Mouse (Mus musculus): Measurements from ENCODE around the gene Cttnbp2. TPM values are rescaled to one million over a fixed set of nuclear protein-coding genes. Genes with fewer than 3 reads are reported as not detected.

Gene Cttnbp2
- polyA plus RNA-seq, 1 experiment from 2014 or later: 10.5 TPM

DNA sequence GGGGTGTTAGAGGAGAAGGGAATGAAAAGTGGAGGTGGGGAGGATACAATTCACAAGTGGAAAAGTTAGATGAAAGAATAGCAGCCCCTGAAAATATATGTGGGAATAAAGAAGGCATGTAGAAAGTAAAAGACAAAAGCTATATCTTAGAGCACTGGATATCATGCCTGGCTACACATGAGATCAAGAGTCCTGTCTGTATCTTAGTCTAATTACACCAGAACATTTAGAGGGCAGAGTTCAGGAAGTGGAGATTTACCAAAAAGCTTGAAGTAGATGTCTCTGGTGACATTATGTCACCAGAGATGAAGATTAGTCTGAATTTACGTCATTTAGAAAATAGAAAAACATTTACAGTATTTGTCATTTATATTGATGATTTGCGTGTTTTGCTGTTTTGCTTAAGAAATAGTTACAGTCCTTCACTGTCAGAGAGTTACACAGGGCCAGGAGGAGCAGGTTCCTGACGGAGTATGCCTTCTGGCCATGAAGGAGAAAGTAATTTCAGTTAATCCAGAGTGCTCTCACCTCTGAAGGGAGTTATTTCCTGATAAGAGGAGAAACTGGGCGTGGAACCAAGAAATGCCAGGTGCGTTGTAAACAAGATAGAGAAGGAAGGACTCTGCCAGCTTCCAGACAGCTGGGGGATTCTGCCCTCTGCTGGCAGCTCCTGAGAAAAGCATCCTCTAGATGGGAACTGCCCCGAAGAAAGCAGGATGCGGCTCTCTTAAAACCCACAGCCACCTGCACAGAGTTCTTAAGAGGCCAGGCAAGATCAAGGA is 142.0 kb downstream of the Cttnbp2 start:
- no peaks in the 10 kb centered on the region for H3K36me3 ChIP-seq
- WGBS: 28% methylated on average over 7 of the region's 7 CpGs
- no peak overlapping the region for H3K27ac ChIP-seq (ENCODE audit: poor library complexity, severe bottlenecking)
- peak; percentile 11; the same call in 1 of the 2 replicates for ATAC-seq (ENCODE audit: insufficient number of reproducible peaks, low FRiP score)
- H3K27me3 ChIP-seq (replicated peaks): no peaks in the 10 kb centered on the region
- no peak overlapping the region for H3K9ac ChIP-seq
- no peaks in the 10 kb centered on the region for H3K9me3 ChIP-seq (replicated peaks)
- H3K4me3 ChIP-seq: no peak overlapping the region
- H3K4me2 ChIP-seq: 0 out of 2 replicates have a peak overlapping the region, but pooled peaks have one; percentile 16
- 0 out of 2 replicates have a peak, but pooled peaks cover 4% of the 10 kb centered on the region for H3K4me1 ChIP-seq (replicated peaks)

GRCm38 (mm10) chr6:18369723-18370122 is 144.9 kb downstream of the Cttnbp2 start:
- 0 out of 2 replicates have a peak, but pooled peaks cover 4% of the 10 kb centered on the region for H3K4me1 ChIP-seq (replicated peaks)
- no peak overlapping the region for H3K4me3 ChIP-seq
- ATAC-seq (ENCODE audit: insufficient number of reproducible peaks, low FRiP score): no peak
- H3K27ac ChIP-seq (ENCODE audit: poor library complexity, severe bottlenecking): no peak overlapping the region
- no peaks in the 10 kb centered on the region for H3K36me3 ChIP-seq
- no peaks in the 10 kb centered on the region for H3K27me3 ChIP-seq (replicated peaks)
- no peaks in the 10 kb centered on the region for H3K9me3 ChIP-seq (replicated peaks)
- no peak overlapping the region for H3K4me2 ChIP-seq
- H3K9ac ChIP-seq: no peak overlapping the region
- WGBS: 65% methylated on average over 4 of the region's 4 CpGs

DNA sequence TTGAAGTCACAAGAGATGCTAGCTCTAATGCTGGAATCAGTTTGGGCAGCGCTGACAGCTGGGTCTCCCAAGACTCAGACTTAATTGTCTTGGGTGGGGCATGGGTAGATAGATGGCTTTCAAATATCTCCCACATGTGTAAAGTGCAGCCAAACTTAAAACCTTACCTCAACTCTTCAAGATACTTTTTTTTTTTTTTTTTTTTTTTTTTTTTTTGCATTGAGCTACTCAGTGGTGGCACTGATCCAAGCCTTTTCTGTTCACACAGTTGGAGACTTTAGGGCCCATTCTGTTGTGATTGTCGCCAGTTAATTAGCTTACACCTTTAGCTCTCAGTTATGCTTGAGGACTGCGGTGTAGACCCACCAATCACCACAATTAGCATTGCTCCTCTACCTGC is 145.6 kb downstream of the Cttnbp2 start:
- 0 out of 2 replicates have a peak, but pooled peaks cover 4% of the 10 kb centered on the region for H3K4me1 ChIP-seq (replicated peaks)
- ATAC-seq (ENCODE audit: insufficient number of reproducible peaks, low FRiP score): no peak
- no peaks in the 10 kb centered on the region for H3K36me3 ChIP-seq
- no peak overlapping the region for H3K4me2 ChIP-seq
- no peak overlapping the region for H3K9ac ChIP-seq
- H3K27ac ChIP-seq (ENCODE audit: poor library complexity, severe bottlenecking): no peak overlapping the region
- H3K4me3 ChIP-seq: no peak overlapping the region
- no peaks in the 10 kb centered on the region for H3K9me3 ChIP-seq (replicated peaks)
- WGBS: 80% methylated on average over 3 of the region's 3 CpGs
- no peaks in the 10 kb centered on the region for H3K27me3 ChIP-seq (replicated peaks)

GRCm38 (mm10) chr6:18362232-18362631 is 152.4 kb downstream of the Cttnbp2 start:
- ATAC-seq (ENCODE audit: insufficient number of reproducible peaks, low FRiP score): no peak
- no peak overlapping the region for H3K4me3 ChIP-seq
- WGBS: 62% methylated on average over 5 of the region's 5 CpGs

GRCm38 (mm10) chr6:18360955-18361354 is 153.7 kb downstream of the Cttnbp2 start:
- Histone ChIP-seq H3K4me1 (replicated peaks) (0 out of 2 replicates have a peak, but pooled peaks cover 3% of the 10 kb centered on the region), H3K4me2 (no peak overlapping the region), H3K9me3 (replicated peaks) (no peaks in the 10 kb centered on the region), H3K27ac (ENCODE audit: poor library complexity, severe bottlenecking) (no peak overlapping the region), H3K4me3 (no peak overlapping the region), H3K9ac (no peak overlapping the region), H3K27me3 (replicated peaks) (no peaks in the 10 kb centered on the region), H3K36me3 (no peaks in the 10 kb centered on the region)
- no peak for ATAC-seq (ENCODE audit: insufficient number of reproducible peaks, low FRiP score)

More at GRCm38 (mm10) chr6:18362232-18362631, 152.4 kb downstream of the Cttnbp2 start:
- H3K27me3 ChIP-seq (replicated peaks): no peaks in the 10 kb centered on the region
- H3K4me2 ChIP-seq: no peak overlapping the region
- H3K4me1 ChIP-seq (replicated peaks): 0 out of 2 replicates have a peak, but pooled peaks cover 3% of the 10 kb centered on the region
- no peaks in the 10 kb centered on the region for H3K9me3 ChIP-seq (replicated peaks)
- H3K27ac ChIP-seq (ENCODE audit: poor library complexity, severe bottlenecking): no peak overlapping the region
- H3K9ac ChIP-seq: no peak overlapping the region
- no peaks in the 10 kb centered on the region for H3K36me3 ChIP-seq

DNA sequence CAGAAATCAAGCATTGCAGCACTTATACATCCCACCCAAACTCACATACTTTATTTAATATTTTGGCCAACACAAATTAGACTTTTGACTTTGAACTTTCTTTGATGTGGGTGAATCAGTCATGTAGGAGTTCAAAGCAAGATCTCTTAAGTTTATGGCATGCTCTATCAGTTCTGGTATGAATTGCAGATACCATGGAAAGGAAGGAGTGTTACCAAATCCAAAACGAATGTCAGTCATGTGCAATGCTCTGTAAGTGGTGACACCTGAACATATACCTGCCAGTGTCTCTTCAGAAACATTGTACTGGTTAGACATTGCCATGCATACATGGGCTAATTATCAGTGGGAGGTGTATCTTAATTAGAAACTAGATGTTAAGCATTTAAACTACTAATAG is 154.5 kb downstream of the Cttnbp2 start:
- Histone ChIP-seq H3K9ac (no peak overlapping the region), H3K36me3 (no peaks in the 10 kb centered on the region), H3K27me3 (replicated peaks) (no peaks in the 10 kb centered on the region), H3K9me3 (replicated peaks) (no peaks in the 10 kb centered on the region), H3K27ac (ENCODE audit: poor library complexity, severe bottlenecking) (no peak overlapping the region), H3K4me1 (replicated peaks) (0 out of 2 replicates have a peak, but pooled peaks cover 3% of the 10 kb centered on the region), H3K4me2 (no peak overlapping the region), H3K4me3 (no peak overlapping the region)
- ATAC-seq (ENCODE audit: insufficient number of reproducible peaks, low FRiP score): no peak
- WGBS: 62% methylated on average over 1 of the region's 1 CpGs

DNA sequence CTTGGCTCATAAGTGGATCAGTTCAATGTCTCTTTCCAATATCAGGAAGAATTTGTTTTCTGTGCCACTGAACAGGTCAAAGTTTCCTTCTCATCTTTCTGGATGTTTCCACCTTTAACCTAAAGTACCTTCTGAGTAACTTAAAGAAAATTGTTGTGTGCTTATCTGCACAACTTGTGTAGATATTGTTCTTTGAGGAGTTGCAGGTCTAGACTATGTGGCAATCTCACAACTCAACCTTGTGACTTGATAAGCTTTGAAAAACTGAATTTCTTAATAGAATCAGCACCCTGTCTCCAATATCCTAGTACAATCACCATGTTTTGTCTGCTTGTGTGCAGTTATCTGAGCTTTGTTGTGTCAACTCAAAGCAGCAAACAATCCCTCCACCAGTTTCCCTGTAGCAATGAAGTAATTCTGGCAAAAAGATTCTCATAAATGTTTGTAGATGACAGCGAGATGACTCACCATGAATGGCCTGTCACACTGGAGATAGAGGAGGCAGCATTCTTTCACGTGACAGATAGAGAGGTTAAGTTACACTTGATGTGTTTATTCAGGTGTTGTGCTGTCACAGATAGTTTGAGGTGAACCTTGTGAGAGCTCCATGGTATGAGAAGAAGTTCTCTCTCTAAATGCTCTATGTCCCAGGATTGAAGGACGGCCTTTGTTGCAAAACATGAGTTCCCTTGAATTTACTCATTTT is 165.3 kb downstream of the Cttnbp2 start:
- Histone ChIP-seq H3K9me3 (replicated peaks) (no peaks in the 10 kb centered on the region), H3K27ac (ENCODE audit: poor library complexity, severe bottlenecking) (no peak overlapping the region), H3K4me1 (replicated peaks) (no peaks in the 10 kb centered on the region), H3K27me3 (replicated peaks) (no peaks in the 10 kb centered on the region), H3K4me2 (no peak overlapping the region), H3K4me3 (no peak overlapping the region), H3K9ac (no peak overlapping the region), H3K36me3 (no peaks in the 10 kb centered on the region)
- WGBS: 55% methylated on average over 3 of the region's 3 CpGs
- no peak for ATAC-seq (ENCODE audit: insufficient number of reproducible peaks, low FRiP score)

- Histone ChIP-seq H3K27ac (ENCODE audit: poor library complexity, severe bottlenecking) (no peak overlapping the region), H3K9ac (no peak overlapping the region), H3K4me2 (no peak overlapping the region), H3K4me1 (replicated peaks) (no peaks in the 10 kb centered on the region), H3K27me3 (replicated peaks) (no peaks in the 10 kb centered on the region), H3K4me3 (no peak overlapping the region), H3K36me3 (no peaks in the 10 kb centered on the region), H3K9me3 (replicated peaks) (no peaks in the 10 kb centered on the region)
- WGBS: 79% methylated on average over 2 of the region's 2 CpGs
- ATAC-seq (ENCODE audit: insufficient number of reproducible peaks, low FRiP score): no peak
These were observed 170.4 kb downstream of the Cttnbp2 start for GRCm38 (mm10) chr6:18344272-18344671.

DNA sequence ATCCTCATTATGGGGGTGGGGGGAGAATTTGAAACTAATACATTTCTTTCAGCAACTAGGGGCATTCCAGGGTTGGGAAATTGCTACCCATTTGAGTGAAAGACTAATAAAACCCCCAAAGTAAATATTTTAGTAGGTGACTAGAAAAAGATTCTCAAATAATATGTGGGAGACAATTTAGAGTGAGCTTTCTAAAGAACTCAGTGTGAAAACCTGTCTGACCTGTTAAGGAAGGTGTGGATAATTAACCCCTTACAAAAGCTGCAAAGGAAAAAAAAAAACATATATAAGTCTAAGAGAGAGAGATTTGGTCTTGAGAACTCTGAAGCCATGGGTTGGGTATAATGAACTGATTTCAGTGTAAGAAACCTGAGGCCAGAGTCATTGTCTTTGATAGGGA is 176.3 kb downstream of the Cttnbp2 start:
- no peak overlapping the region for H3K4me3 ChIP-seq
- H3K9me3 ChIP-seq (replicated peaks): no peaks in the 10 kb centered on the region
- no peaks in the 10 kb centered on the region for H3K36me3 ChIP-seq
- H3K9ac ChIP-seq: no peak overlapping the region
- ATAC-seq (ENCODE audit: insufficient number of reproducible peaks, low FRiP score): no peak
- no peaks in the 10 kb centered on the region for H3K4me1 ChIP-seq (replicated peaks)
- no peak overlapping the region for H3K27ac ChIP-seq (ENCODE audit: poor library complexity, severe bottlenecking)
- H3K27me3 ChIP-seq (replicated peaks): no peaks in the 10 kb centered on the region
- no peak overlapping the region for H3K4me2 ChIP-seq

GRCm38 (mm10) chr6:18335393-18335792 is 179.2 kb downstream of the Cttnbp2 start:
- Histone ChIP-seq H3K4me2 (no peak overlapping the region), H3K36me3 (no peaks in the 10 kb centered on the region), H3K27me3 (replicated peaks) (no peaks in the 10 kb centered on the region), H3K9me3 (replicated peaks) (no peaks in the 10 kb centered on the region), H3K4me3 (no peak overlapping the region), H3K27ac (ENCODE audit: poor library complexity, severe bottlenecking) (no peak overlapping the region), H3K9ac (no peak overlapping the region), H3K4me1 (replicated peaks) (no peaks in the 10 kb centered on the region)
- no peak for ATAC-seq (ENCODE audit: insufficient number of reproducible peaks, low FRiP score)
- WGBS: 72% methylated on average over 3 of the region's 3 CpGs

DNA sequence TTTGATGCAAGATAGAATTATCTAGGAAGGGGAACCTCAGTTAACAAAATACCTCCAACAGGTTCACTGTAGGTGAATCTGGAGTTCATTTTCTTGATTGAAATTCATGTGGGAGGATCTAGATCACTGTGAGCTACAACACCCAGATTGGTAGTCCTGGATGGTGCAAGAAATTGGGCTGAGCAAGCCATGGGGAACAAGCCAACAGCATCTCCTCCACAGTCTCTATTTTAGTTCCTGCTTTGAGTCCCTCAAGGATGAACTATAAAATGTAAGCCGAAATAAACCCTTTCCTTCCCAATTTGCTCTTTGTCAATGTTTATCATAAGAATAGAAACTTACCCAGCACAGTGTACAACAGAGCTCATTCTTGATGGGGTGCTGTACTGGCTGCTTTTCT is 191.7 kb downstream of the Cttnbp2 start:
- no peak overlapping the region for H3K9ac ChIP-seq
- H3K4me2 ChIP-seq: no peak overlapping the region
- WGBS: 80% methylated on average over 1 of the region's 1 CpGs
- no peaks in the 10 kb centered on the region for H3K4me1 ChIP-seq (replicated peaks)
- ATAC-seq (ENCODE audit: insufficient number of reproducible peaks, low FRiP score): no peak
- H3K4me3 ChIP-seq: no peak overlapping the region
- H3K27ac ChIP-seq (ENCODE audit: poor library complexity, severe bottlenecking): no peak overlapping the region
- no peaks in the 10 kb centered on the region for H3K27me3 ChIP-seq (replicated peaks)
- no peaks in the 10 kb centered on the region for H3K36me3 ChIP-seq
- no peaks in the 10 kb centered on the region for H3K9me3 ChIP-seq (replicated peaks)

Data from heart, embryonic 12.5 days (tissue).